Mouse (Mus musculus): ENCODE results near the gene Acsm2. TPM values are rescaled to one million over a fixed set of nuclear protein-coding genes. Genes with fewer than 3 reads are reported as not detected.

Acsm2 gene
- polyA plus RNA-seq (2015; fragmentation: Nextera tagmentation; extraction: Ambion mirVana): not detected in 2 replicates

DNA sequence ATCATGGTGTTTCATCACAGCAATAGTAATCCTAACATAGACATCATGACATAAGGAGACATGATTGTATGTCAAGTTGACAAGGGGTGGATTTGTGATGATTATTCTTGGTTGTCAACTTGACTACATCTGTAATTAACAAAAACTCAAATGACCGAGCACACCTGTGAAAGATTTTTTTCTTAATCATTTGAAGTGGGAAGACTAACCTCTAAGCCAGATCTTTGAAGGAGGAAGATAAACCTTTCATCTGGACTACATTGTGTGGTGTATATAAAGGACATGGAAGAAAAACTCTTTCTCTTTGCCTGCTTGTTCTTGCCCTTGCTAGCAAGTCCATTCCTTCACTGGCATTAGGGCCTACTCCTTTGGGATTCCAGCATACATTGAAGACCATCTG, at the start of gene Acsm2:
Acsm2 (plus strand) TSS at position 301 of the 400 bp plus-strand sequence.

GRCm38 (mm10) chr7:119519163-119519562, 35.0 kb upstream of the Acsm2 start, which contains the start of gene Acsm5:
Gene Acsm5, plus strand, starts transcription at chr7:119519463.

GRCm38 (mm10) chr7:119523389-119523788, 30.8 kb upstream of the Acsm2 start, which contains the start of gene Pdilt:
Gene Pdilt, minus strand, starts transcription at chr7:119523489.

DNA sequence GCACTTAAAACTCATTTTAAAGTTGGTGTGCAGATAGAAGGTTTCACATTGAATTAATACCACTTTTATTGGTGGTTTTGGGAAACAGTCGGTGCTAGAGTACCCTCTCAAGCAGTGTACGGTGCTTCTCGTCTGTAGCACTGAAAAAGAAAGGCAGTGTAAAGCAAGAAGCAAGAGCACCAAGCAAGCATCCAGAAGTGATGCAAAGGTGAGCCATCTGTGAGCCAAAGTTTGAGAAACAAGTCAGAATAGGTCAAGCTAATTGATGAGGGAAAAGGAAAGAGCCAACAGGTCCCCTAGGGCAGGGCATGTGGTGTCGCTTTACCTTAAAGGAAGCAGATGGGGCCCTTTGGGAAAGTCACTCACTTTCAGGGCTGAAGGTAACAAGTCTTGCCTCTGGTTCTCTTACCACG, 52.5 kb downstream of the Acsm2 start, which contains the start of gene Acsm1:
Acsm1 (plus strand) TSS at position 363 of the 413 bp plus-strand sequence.

Other genes starting within 250 kb of the Acsm2 start
- 0.85 and 1.5 TPM in 2 replicates for gene Gp2, start 95.1 kb upstream of the Acsm2 start, polyA plus RNA-seq (2015; fragmentation: Nextera tagmentation; extraction: Ambion mirVana)
- gene Umod, start 75.1 kb upstream of the Acsm2 start, polyA plus RNA-seq (2015; fragmentation: Nextera tagmentation; extraction: Ambion mirVana): not detected in 2 replicates
- gene Acsm5, start 34.9 kb upstream of the Acsm2 start, polyA plus RNA-seq (2015; fragmentation: Nextera tagmentation; extraction: Ambion mirVana): not detected in 2 replicates
- gene Pdilt, start 30.9 kb upstream of the Acsm2 start, polyA plus RNA-seq (2015; fragmentation: Nextera tagmentation; extraction: Ambion mirVana): not detected in 2 replicates
- not detected in 2 replicates for gene Acsm1, start 52.7 kb downstream of the Acsm2 start, polyA plus RNA-seq (2015; fragmentation: Nextera tagmentation; extraction: Ambion mirVana)
- gene Acsm4, start 135.7 kb downstream of the Acsm2 start, polyA plus RNA-seq (2015; fragmentation: Nextera tagmentation; extraction: Ambion mirVana): not detected in 2 replicates
- gene Thumpd1, start 166.5 kb downstream of the Acsm2 start, polyA plus RNA-seq (2015; fragmentation: Nextera tagmentation; extraction: Ambion mirVana): 33.0 and 34.7 TPM in 2 replicates
- 0.13 and 0.39 TPM in 2 replicates for gene Acsm3, start 206.6 kb downstream of the Acsm2 start, polyA plus RNA-seq (2015; fragmentation: Nextera tagmentation; extraction: Ambion mirVana)
- 10.0 and 13.5 TPM in 2 replicates for gene Rexo5, start 239.7 kb downstream of the Acsm2 start, polyA plus RNA-seq (2015; fragmentation: Nextera tagmentation; extraction: Ambion mirVana)
- gene Eri2, start 239.7 kb downstream of the Acsm2 start, polyA plus RNA-seq (2015; fragmentation: Nextera tagmentation; extraction: Ambion mirVana): 12.2 and 12.6 TPM in 2 replicates